Mouse (Mus musculus): ENCODE measurements around the gene Gsk3a.

- no peak for TF ChIP-seq CTCF (IDR thresholded peaks at IDR 0.05; ENCODE audit: borderline replicate concordance, insufficient read depth, low read depth, low read length)
- TF ChIP-seq POLR2A (IDR thresholded peaks at IDR 0.05; ENCODE audit: borderline replicate concordance, insufficient read depth, low read length) = no peak
These were observed 9.1 kb upstream of the Gsk3a start for GRCm38 (mm10) chr7:25246759-25247137.
